Mouse (Mus musculus) lung, postnatal 0 days (tissue): Measurements from ENCODE around the gene Dnajc5.

Experiments used
- CTCF ChIP-seq: IDR thresholded peaks from 2 replicates; pipeline ENCODE4 v1.5.1; 2016; ENCODE audit warnings: antibody characterized with exemption, mild to moderate bottlenecking
- EP300 ChIP-seq: IDR thresholded peaks from 2 replicates; pipeline ENCODE4 v1.6.1; 2016; ENCODE audit warnings: antibody characterized with exemption, mild to moderate bottlenecking, control low read depth

DNA sequence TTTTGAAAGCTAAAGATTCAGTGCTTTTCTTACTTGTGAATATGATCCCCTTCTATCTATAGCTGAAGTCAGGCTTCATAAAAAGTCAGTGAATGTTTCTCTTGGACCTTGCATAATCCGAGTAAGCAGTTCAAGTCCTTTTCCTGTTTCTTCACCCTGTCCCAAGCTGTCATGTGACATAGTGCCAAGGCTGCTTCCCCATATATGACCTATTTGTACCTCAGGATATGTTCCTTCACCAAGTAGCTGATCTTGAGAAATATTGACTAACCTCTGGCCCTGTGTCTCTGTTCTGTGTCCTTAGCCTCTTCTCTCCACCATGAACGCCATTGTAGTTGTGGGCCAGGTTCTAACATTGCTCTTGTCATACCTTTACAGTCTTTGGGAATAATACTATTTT, 16.1 kb downstream of the Dnajc5 start:
- TF ChIP-seq EP300 (no peak), CTCF (no peak)
